Mouse (Mus musculus) adrenal gland, postnatal 36 days (tissue): ENCODE results near the gene Dld. TPM values are rescaled to one million over a fixed set of nuclear protein-coding genes. Genes with fewer than 3 reads are reported as not detected.

Experiments used
- DNase-seq, 2 experiments: peaks; one replicate each; pipeline ENCODE4 v3.0.0; 2021; ENCODE audit warnings: mixed read lengths in 1 of 2
- total RNA-seq, 2 experiments: library from RNA; stranded (reverse); gene quantifications; 2 replicates each; pipeline ENCODE4 v1.2.3; 2021

Dld gene
- total RNA-seq, 2 experiments from 2014 or later, result 290 to 341 TPM

GRCm38 (mm10) chr12:31294996-31295395, 56.3 kb downstream of the Dld start:
- no peak for DNase-seq

- no peak for DNase-seq
Observed at GRCm38 (mm10) chr12:31294526-31294925, 56.7 kb downstream of the Dld start.

DNA sequence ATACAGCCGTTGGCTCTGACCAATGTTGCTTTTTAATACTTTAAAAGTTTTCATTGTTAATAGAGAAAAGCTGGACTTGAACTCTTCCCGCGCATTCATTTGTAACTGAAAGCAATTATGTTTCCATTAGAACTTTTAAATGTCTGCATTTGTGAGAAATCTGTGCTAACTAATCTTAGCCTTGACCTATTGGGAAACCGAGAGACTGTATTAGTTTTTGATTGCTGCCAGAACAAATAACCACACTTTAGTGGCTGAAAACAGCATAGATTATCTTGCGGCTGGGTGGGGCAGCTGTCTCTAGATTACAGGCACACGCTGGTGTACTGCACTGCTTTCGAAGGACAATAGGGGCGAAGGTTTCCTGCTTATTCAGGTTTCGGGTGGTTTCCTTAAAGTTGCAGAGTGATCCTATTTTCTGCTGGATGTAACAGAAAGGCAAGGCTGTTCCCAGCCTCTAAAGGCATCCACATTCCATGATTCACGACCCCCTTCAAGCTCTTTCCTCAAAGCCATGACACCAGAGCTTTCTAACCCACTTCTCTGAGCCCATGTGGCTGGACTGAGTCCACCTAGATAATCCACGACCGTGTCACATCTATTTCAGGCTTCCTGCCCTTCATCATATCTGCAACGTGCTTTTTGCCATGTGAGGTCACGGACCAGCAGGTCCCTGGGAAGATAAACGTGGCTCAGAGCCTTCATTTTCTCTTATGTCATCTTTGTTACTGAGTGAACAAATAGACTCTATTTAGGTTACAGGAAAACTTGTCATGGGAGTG, 57.7 kb downstream of the Dld start:
- DNase-seq, result peak; percentile 39 to 49

DNA sequence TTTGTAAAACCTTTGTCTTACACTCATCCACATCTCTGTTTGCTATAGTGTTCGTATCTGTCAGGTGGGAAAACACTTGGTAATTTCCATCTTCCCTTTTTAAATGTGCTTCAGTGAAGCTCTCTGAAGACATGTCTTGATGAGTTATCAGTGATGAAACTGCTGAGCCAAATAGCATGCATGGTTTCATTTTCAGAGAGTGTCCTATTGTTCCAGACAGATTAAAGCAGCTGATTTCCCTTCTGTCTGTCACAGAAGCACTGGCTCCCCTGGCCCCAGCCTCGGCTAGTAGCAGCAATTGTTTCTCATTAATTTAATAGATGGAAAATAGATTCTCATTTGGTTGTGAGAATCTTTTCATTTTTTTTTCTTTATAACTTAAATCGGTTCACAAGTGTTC, 60.3 kb downstream of the Dld start:
- no peak for DNase-seq

DNA sequence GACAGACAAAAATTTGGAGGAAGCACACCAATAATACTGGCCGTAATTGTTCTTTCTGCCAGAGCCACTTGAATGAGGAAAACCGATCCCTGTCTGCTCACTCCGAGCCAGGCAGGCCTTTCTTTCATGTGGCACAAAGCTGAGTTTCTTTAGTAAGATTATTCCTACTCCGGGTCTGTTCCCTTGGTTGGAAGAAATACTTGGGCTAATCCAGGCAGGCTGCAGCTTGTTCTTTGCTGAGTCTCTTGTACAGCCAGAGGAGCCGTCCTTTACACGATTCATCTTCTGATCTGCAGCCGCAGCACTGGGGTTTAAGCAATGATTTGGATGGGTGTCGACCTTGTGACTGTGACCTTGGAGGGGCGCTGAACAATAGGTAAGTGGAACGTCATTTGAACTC, 62.2 kb downstream of the Dld start:
- no peak for DNase-seq

DNA sequence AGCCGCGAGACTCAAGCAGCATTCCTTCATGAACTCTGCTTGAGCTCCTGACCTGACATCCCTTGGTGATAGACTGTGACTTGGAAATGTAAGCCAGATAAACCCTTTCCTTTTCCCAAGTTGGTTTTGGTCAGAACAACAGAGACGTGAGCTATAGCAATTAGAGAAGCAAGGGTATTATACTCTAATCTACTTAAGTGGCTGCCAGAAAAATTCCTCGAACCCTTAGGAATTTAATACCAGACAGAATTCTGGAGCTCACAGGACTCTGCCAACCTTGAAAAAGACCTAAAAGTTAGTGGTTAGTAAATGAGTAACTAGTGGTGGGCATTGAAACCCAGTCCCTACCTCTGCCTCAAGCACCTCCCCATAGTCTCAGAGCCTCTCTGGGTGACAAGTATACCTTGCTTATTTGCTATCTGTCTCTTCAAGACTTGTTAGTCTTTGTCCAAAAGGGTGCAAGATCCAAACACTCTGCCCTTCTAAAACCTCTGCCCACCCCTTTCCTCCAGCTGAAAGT, 67.6 kb downstream of the Dld start:
- DNase-seq, result no peak

DNA sequence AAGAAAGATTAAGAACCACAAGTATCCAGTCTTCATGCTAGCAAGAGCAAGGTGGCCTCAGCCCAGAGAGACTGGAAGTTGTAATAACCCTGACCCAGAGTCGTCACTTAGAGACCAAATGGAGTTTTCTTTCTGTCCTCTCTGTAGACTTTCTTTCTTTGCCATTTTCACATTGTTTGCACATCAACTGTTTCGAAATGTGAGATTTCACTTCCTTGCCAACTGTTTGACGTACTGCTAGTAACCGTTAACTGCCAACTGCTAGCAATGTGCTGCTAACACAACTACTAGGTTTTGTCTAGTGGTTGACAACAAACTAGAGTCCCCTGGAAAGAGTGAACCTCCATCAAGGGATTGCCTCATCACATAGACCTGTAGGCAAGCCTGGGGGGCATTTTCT, 68.1 kb downstream of the Dld start:
- DNase-seq, result no peak

DNA sequence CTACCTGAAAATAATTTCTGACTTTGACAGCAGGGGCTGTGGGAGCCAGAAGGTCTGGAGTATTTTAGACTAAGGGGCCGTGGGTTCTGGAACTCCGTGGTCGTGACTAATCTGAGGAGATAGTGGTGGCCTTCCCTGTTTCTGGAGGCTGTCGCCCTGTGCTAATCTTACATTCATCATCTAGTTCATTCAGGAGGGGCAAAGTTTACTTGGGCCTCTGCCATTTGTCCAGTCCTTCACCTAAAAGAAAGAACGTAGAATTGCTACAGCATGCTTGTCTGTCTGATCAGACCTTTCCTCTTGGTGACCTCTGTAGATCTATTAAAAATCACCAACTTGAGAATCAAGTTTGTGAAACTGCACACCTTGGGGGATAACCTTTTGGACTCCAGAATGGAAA, 69.0 kb downstream of the Dld start:
- DNase-seq, result peak; percentile 39 to 51

Other genes starting within 250 kb of the Dld start
- gene Gm6993, start 110.7 kb downstream of the Dld start, total RNA-seq, result not detected
- gene Lamb1, start 86.2 kb downstream of the Dld start, total RNA-seq, result 100 to 1,000 TPM; 121 to 201 TPM
- under 1 TPM; 0.53 to 0.79 TPM for gene Slc26a3, start 39.4 kb upstream of the Dld start, total RNA-seq
- gene Cbll1, start 148.2 kb upstream of the Dld start, total RNA-seq, result 10 to 100 TPM; 16.9 to 20.7 TPM
- 1 to 10 TPM; 4.0 to 4.5 TPM for gene Slc26a4, start 208.5 kb upstream of the Dld start, total RNA-seq